Mouse (Mus musculus): Measurements from ENCODE around the gene Itgam. TPM values are rescaled to one million over a fixed set of nuclear protein-coding genes. Genes with fewer than 3 reads are reported as not detected.

The Itgam gene
- polyA plus RNA-seq, 1 experiment from 2014 or later: 0.63 TPM

- H3K9ac ChIP-seq (ENCODE audit: low read length): no peak overlapping the region
- H3K36me3 ChIP-seq (ENCODE audit: control insufficient read depth, insufficient read depth, low read length): no peaks in the 10 kb centered on the region
- no peaks in the 10 kb centered on the region for H3K9me3 ChIP-seq (ENCODE audit: control insufficient read depth, low read length)
- no peak overlapping the region for H3K27ac ChIP-seq (replicated peaks in 1 of 2; ENCODE audit: control insufficient read depth in 1 of 2, insufficient read depth in 1 of 2, low read depth in 2 of 2, low read length in 2 of 2)
- ATAC-seq (ENCODE audit: insufficient number of reproducible peaks, insufficient read depth, low FRiP score, low read depth): no peak
- no peak overlapping the region for H3K4me3 ChIP-seq (ENCODE audit: control insufficient read depth in 1 of 2, insufficient read depth in 1 of 2, low read depth in 1 of 2, low read length in 2 of 2)
- H3K4me2 ChIP-seq (ENCODE audit: low read length): no peak overlapping the region
- 73% methylated on average over 4 of the region's 4 CpGs for WGBS
- no peaks in the 10 kb centered on the region for H3K27me3 ChIP-seq (ENCODE audit: control insufficient read depth, insufficient read depth, low read length)
- H3K4me1 ChIP-seq (ENCODE audit: control insufficient read depth in 2 of 2, insufficient read depth in 2 of 2, low read length in 2 of 2): no peaks in the 10 kb centered on the region
Observed at GRCm38 (mm10) chr7:128071816-128072215, 9.4 kb downstream of the Itgam start.

GRCm38 (mm10) chr7:128080012-128080411, 17.6 kb downstream of the Itgam start:
- no peak overlapping the region for H3K27ac ChIP-seq (replicated peaks in 1 of 2; ENCODE audit: control insufficient read depth in 1 of 2, insufficient read depth in 1 of 2, low read depth in 2 of 2, low read length in 2 of 2)
- H3K36me3 ChIP-seq (ENCODE audit: control insufficient read depth, insufficient read depth, low read length): no peaks in the 10 kb centered on the region
- H3K4me2 ChIP-seq (ENCODE audit: low read length): no peak overlapping the region
- ATAC-seq (ENCODE audit: insufficient number of reproducible peaks, insufficient read depth, low FRiP score, low read depth): no peak
- H3K27me3 ChIP-seq (ENCODE audit: control insufficient read depth, insufficient read depth, low read length): no peaks in the 10 kb centered on the region
- 84% methylated on average over 8 of the region's 8 CpGs for WGBS
- H3K4me1 ChIP-seq (ENCODE audit: control insufficient read depth in 2 of 2, insufficient read depth in 2 of 2, low read length in 2 of 2): no peaks in the 10 kb centered on the region
- no peak overlapping the region for H3K4me3 ChIP-seq (ENCODE audit: control insufficient read depth in 1 of 2, insufficient read depth in 1 of 2, low read depth in 1 of 2, low read length in 2 of 2)
- no peak overlapping the region for H3K9ac ChIP-seq (ENCODE audit: low read length)
- H3K9me3 ChIP-seq (ENCODE audit: control insufficient read depth, low read length): no peaks in the 10 kb centered on the region

DNA sequence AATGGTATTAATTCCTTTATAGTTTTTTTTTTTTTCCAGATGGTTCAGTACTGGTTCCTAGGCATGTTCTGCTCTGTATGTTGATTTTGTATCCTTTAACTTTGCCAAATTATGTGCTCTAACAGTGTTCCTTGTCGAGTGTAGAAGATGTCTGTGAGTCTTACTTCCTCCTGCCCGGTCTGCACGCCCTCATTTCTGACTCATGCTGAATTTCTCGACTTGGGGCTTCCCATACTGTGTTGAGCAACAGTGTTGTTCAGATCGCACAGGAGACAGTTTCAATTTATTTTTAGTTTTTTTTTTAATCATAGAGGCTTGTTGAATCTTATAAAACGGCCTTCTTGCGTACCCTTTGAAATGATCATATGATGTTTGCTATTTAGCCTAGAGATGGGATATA, 26.7 kb downstream of the Itgam start:
- WGBS: 75% methylated on average over 7 of the region's 7 CpGs

DNA sequence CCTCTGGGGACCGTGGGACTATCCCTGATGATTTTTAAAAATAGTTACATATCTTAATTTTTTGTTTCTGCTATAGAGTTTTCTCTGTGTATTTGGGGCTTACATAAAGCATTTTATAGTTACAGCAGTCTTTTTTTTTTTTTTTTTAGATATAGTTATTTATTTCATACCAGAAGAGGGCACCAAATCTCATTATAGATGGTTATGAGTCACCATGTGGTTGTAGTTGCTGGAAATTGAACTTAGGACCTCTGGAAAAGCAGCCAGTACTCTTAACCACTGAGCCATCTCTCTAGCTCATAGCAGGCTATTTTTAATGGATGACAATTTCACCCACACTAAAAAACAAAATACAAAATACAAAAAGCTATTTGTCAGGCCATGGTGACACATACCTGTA, 35.7 kb downstream of the Itgam start:
- no peak overlapping the region for H3K4me3 ChIP-seq (ENCODE audit: control insufficient read depth in 1 of 2, insufficient read depth in 1 of 2, low read depth in 1 of 2, low read length in 2 of 2)
- no peaks in the 10 kb centered on the region for H3K4me1 ChIP-seq (ENCODE audit: control insufficient read depth in 2 of 2, insufficient read depth in 2 of 2, low read length in 2 of 2)
- WGBS: 73% methylated on average over 1 of the region's 1 CpGs

More for the DNA sequence above, 26.7 kb downstream of the Itgam start:
- Histone ChIP-seq H3K36me3 (ENCODE audit: control insufficient read depth, insufficient read depth, low read length) (no peaks in the 10 kb centered on the region), H3K27ac (replicated peaks in 1 of 2; ENCODE audit: control insufficient read depth in 1 of 2, insufficient read depth in 1 of 2, low read depth in 2 of 2, low read length in 2 of 2) (no peak overlapping the region), H3K9me3 (ENCODE audit: control insufficient read depth, low read length) (no peaks in the 10 kb centered on the region), H3K27me3 (ENCODE audit: control insufficient read depth, insufficient read depth, low read length) (no peaks in the 10 kb centered on the region), H3K4me2 (ENCODE audit: low read length) (no peak overlapping the region), H3K4me3 (ENCODE audit: control insufficient read depth in 1 of 2, insufficient read depth in 1 of 2, low read depth in 1 of 2, low read length in 2 of 2) (no peak overlapping the region), H3K9ac (ENCODE audit: low read length) (no peak overlapping the region), H3K4me1 (ENCODE audit: control insufficient read depth in 2 of 2, insufficient read depth in 2 of 2, low read length in 2 of 2) (peaks cover 0 to 3% of the 10 kb centered on the region in 2 experiments; a peak in 1 of 4 replicates)
- ATAC-seq (ENCODE audit: insufficient number of reproducible peaks, insufficient read depth, low FRiP score, low read depth): no peak

GRCm38 (mm10) chr7:128100742-128101357, 38.4 kb downstream of the Itgam start:
- no peak for ATAC-seq (ENCODE audit: insufficient number of reproducible peaks, insufficient read depth, low FRiP score, low read depth)
- Histone ChIP-seq H3K27ac (replicated peaks in 1 of 2; ENCODE audit: control insufficient read depth in 1 of 2, insufficient read depth in 1 of 2, low read depth in 2 of 2, low read length in 2 of 2) (no peak overlapping the region), H3K4me2 (ENCODE audit: low read length) (no peak overlapping the region), H3K27me3 (ENCODE audit: control insufficient read depth, insufficient read depth, low read length) (no peaks in the 10 kb centered on the region), H3K36me3 (ENCODE audit: control insufficient read depth, insufficient read depth, low read length) (no peaks in the 10 kb centered on the region), H3K9me3 (ENCODE audit: control insufficient read depth, low read length) (no peaks in the 10 kb centered on the region), H3K4me3 (ENCODE audit: control insufficient read depth in 1 of 2, insufficient read depth in 1 of 2, low read depth in 1 of 2, low read length in 2 of 2) (no peak overlapping the region), H3K4me1 (ENCODE audit: control insufficient read depth in 2 of 2, insufficient read depth in 2 of 2, low read length in 2 of 2) (no peaks in the 10 kb centered on the region), H3K9ac (ENCODE audit: low read length) (no peak overlapping the region)
- 69% methylated on average over 2 of the region's 2 CpGs for WGBS

More for the DNA sequence above, 35.7 kb downstream of the Itgam start:
- Histone ChIP-seq H3K27me3 (ENCODE audit: control insufficient read depth, insufficient read depth, low read length) (no peaks in the 10 kb centered on the region), H3K9me3 (ENCODE audit: control insufficient read depth, low read length) (no peaks in the 10 kb centered on the region), H3K36me3 (ENCODE audit: control insufficient read depth, insufficient read depth, low read length) (no peaks in the 10 kb centered on the region), H3K4me2 (ENCODE audit: low read length) (no peak overlapping the region), H3K9ac (ENCODE audit: low read length) (no peak overlapping the region), H3K27ac (replicated peaks in 1 of 2; ENCODE audit: control insufficient read depth in 1 of 2, insufficient read depth in 1 of 2, low read depth in 2 of 2, low read length in 2 of 2) (no peak overlapping the region)
- ATAC-seq (ENCODE audit: insufficient number of reproducible peaks, insufficient read depth, low FRiP score, low read depth): no peak

GRCm38 (mm10) chr7:128105246-128105645, 42.8 kb downstream of the Itgam start:
- no peak for ATAC-seq (ENCODE audit: insufficient number of reproducible peaks, insufficient read depth, low FRiP score, low read depth)
- Histone ChIP-seq H3K36me3 (ENCODE audit: control insufficient read depth, insufficient read depth, low read length) (no peaks in the 10 kb centered on the region), H3K9ac (ENCODE audit: low read length) (no peak overlapping the region), H3K9me3 (ENCODE audit: control insufficient read depth, low read length) (no peaks in the 10 kb centered on the region), H3K27me3 (ENCODE audit: control insufficient read depth, insufficient read depth, low read length) (no peaks in the 10 kb centered on the region), H3K4me2 (ENCODE audit: low read length) (no peak overlapping the region), H3K4me1 (ENCODE audit: control insufficient read depth in 2 of 2, insufficient read depth in 2 of 2, low read length in 2 of 2) (no peaks in the 10 kb centered on the region), H3K4me3 (ENCODE audit: control insufficient read depth in 1 of 2, insufficient read depth in 1 of 2, low read depth in 1 of 2, low read length in 2 of 2) (no peak overlapping the region), H3K27ac (replicated peaks in 1 of 2; ENCODE audit: control insufficient read depth in 1 of 2, insufficient read depth in 1 of 2, low read depth in 2 of 2, low read length in 2 of 2) (no peak overlapping the region)
- 39% methylated on average over 4 of the region's 4 CpGs for WGBS

DNA sequence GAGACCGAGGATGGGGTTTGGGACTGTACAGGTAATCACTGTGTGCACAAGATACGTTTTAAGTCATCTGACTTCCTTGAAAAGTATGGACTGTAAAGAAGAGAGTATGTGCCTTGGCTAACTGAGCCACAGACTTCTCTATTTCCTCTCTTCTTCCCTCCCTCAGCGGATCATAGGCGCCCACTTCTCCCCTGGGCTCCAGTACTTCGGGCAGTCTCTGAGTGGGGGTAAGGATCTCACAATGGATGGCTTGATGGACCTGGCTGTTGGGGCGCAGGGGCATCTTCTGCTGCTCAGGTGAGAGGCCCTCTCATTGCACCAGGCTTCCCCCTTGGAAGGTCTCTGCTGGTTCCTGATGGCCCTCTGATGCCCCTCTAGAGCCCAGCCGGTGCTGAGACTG, 45.0 kb downstream of the Itgam start:
- ATAC-seq (ENCODE audit: insufficient number of reproducible peaks, insufficient read depth, low FRiP score, low read depth): no peak
- Histone ChIP-seq H3K27me3 (ENCODE audit: control insufficient read depth, insufficient read depth, low read length) (no peaks in the 10 kb centered on the region), H3K9ac (ENCODE audit: low read length) (no peak overlapping the region), H3K27ac (replicated peaks in 1 of 2; ENCODE audit: control insufficient read depth in 1 of 2, insufficient read depth in 1 of 2, low read depth in 2 of 2, low read length in 2 of 2) (no peak overlapping the region), H3K4me2 (ENCODE audit: low read length) (no peak overlapping the region), H3K36me3 (ENCODE audit: control insufficient read depth, insufficient read depth, low read length) (no peaks in the 10 kb centered on the region), H3K4me3 (ENCODE audit: control insufficient read depth in 1 of 2, insufficient read depth in 1 of 2, low read depth in 1 of 2, low read length in 2 of 2) (no peak overlapping the region), H3K4me1 (ENCODE audit: control insufficient read depth in 2 of 2, insufficient read depth in 2 of 2, low read length in 2 of 2) (no peaks in the 10 kb centered on the region), H3K9me3 (ENCODE audit: control insufficient read depth, low read length) (no peaks in the 10 kb centered on the region)
- 87% methylated on average over 7 of the region's 7 CpGs for WGBS

GRCm38 (mm10) chr7:128110314-128110713, 47.9 kb downstream of the Itgam start:
- H3K9me3 ChIP-seq (ENCODE audit: control insufficient read depth, low read length): no peaks in the 10 kb centered on the region
- no peaks in the 10 kb centered on the region for H3K27me3 ChIP-seq (ENCODE audit: control insufficient read depth, insufficient read depth, low read length)
- no peaks in the 10 kb centered on the region for H3K4me1 ChIP-seq (ENCODE audit: control insufficient read depth in 2 of 2, insufficient read depth in 2 of 2, low read length in 2 of 2)
- no peak for ATAC-seq (ENCODE audit: insufficient number of reproducible peaks, insufficient read depth, low FRiP score, low read depth)
- no peak overlapping the region for H3K9ac ChIP-seq (ENCODE audit: low read length)
- WGBS: 77% methylated on average over 2 of the region's 2 CpGs
- no peak overlapping the region for H3K27ac ChIP-seq (replicated peaks in 1 of 2; ENCODE audit: control insufficient read depth in 1 of 2, insufficient read depth in 1 of 2, low read depth in 2 of 2, low read length in 2 of 2)
- no peak overlapping the region for H3K4me3 ChIP-seq (ENCODE audit: control insufficient read depth in 1 of 2, insufficient read depth in 1 of 2, low read depth in 1 of 2, low read length in 2 of 2)
- H3K4me2 ChIP-seq (ENCODE audit: low read length): no peak overlapping the region
- no peaks in the 10 kb centered on the region for H3K36me3 ChIP-seq (ENCODE audit: control insufficient read depth, insufficient read depth, low read length)
